Mouse (Mus musculus): ENCODE data around the gene Galp. TPM values are rescaled to one million over a fixed set of nuclear protein-coding genes. Genes with fewer than 3 reads are reported as not detected.
"Not testable (repeated sequence)": the region's sequence is repeated elsewhere in the genome, so short reads cannot be mapped to it uniquely, and the experiment has no call there.

Gene Galp
- total and polyA plus RNA-seq, 2 experiments: not detected

GRCm38 (mm10) chr7:6240841-6241425, 44.0 kb downstream of the Galp start:
- not testable (repeated sequence) for H3K36me3 ChIP-seq (ENCODE audit: control insufficient read depth, insufficient read depth, low read length); H3K79me2 ChIP-seq (ENCODE audit: control insufficient read depth, insufficient read depth, low read length); H3K4me1 ChIP-seq (ENCODE audit: control insufficient read depth, insufficient read depth, low read length); H3K27ac ChIP-seq (replicated peaks; ENCODE audit: insufficient read depth, low read depth, low read length); H3K4me3 ChIP-seq (ENCODE audit: insufficient read depth, low read depth, low read length); H3K27me3 ChIP-seq (ENCODE audit: control insufficient read depth, insufficient read depth, low read length); H3K9ac ChIP-seq (ENCODE audit: low read depth, low read length)
- 6% methylated on average over 1 of the region's 1 CpGs for WGBS
- DNase-seq (ENCODE audit: extremely low read depth, low read depth, low spot score): peak; percentile 86
- peak; percentile 71 for TF ChIP-seq CTCF (IDR thresholded peaks at IDR 0.05; ENCODE audit: low read depth, low read length)

GRCm38 (mm10) chr7:6244361-6245292, 47.7 kb downstream of the Galp start:
- TF ChIP-seq CTCF (IDR thresholded peaks at IDR 0.05; ENCODE audit: low read depth, low read length): no peak
- Histone ChIP-seq H3K4me1 (ENCODE audit: control insufficient read depth, insufficient read depth, low read length) (peaks cover 7% of the 10 kb centered on the region; the same call in 1 of the 2 replicates), H3K79me2 (ENCODE audit: control insufficient read depth, insufficient read depth, low read length) (no peaks in the 10 kb centered on the region), H3K36me3 (ENCODE audit: control insufficient read depth, insufficient read depth, low read length) (no peaks in the 10 kb centered on the region), H3K27me3 (ENCODE audit: control insufficient read depth, insufficient read depth, low read length) (no peaks in the 10 kb centered on the region), H3K4me3 (ENCODE audit: insufficient read depth, low read depth, low read length) (no peak overlapping the region), H3K9ac (ENCODE audit: low read depth, low read length) (peak overlapping the region; percentile 43; the same call in 1 of the 2 replicates), H3K27ac (replicated peaks; ENCODE audit: insufficient read depth, low read depth, low read length) (peak overlapping the region; percentile 82)
- 21% methylated on average over 11 of the region's 11 CpGs for WGBS
- peak; percentile 99 for DNase-seq (ENCODE audit: extremely low read depth, low read depth, low spot score)

DNA sequence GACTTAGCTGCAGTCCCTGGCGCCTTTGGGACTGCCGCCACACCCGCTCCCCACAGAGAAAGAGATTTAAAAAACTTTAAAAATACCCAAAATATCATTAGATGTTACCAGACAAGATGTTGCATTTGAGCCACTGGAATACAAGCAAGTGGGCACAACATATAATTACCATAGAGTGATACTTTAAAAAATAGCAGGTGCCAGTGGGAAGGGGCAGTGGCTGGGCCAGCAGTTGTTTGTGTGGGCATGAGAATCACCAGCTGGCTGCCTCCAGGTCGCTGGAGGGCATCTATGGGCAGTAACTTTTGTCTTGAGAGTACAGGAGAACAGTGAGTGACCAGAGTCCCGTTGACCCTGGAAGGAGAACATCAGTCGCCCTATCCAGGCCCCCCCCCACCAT, 55.5 kb downstream of the Galp start, which contains the start of gene Epp13:
Gene Epp13, plus strand, starts transcription at position 301 of the 400 bp plus-strand sequence.
- Histone ChIP-seq H3K4me3 (ENCODE audit: insufficient read depth, low read depth, low read length) (no peak within 1 kb of the TSS), H3K36me3 (ENCODE audit: control insufficient read depth, insufficient read depth, low read length) (no peaks in the 10 kb centered on the region), H3K79me2 (ENCODE audit: control insufficient read depth, insufficient read depth, low read length) (no peaks in the 10 kb centered on the region), H3K4me1 (ENCODE audit: control insufficient read depth, insufficient read depth, low read length) (peaks cover 4% of the 10 kb centered on the region), H3K27ac (replicated peaks; ENCODE audit: insufficient read depth, low read depth, low read length) (no peak within 1 kb of the TSS), H3K27me3 (ENCODE audit: control insufficient read depth, insufficient read depth, low read length) (no peaks in the 10 kb centered on the region), H3K9ac (ENCODE audit: low read depth, low read length) (no peak within 1 kb of the TSS)
- TF ChIP-seq POLR2A (IDR thresholded peaks at IDR 0.05; ENCODE audit: extremely low read depth, insufficient read depth, low read length) (no peak), CTCF (IDR thresholded peaks at IDR 0.05; ENCODE audit: low read depth, low read length) (no peak)
- no peak for DNase-seq (ENCODE audit: extremely low read depth, low read depth, low spot score)
- 82% methylated on average over 6 of the region's 6 CpGs for WGBS

- DNase-seq (ENCODE audit: extremely low read depth, low read depth, low spot score): peak; percentile 99
These were observed 57.6 kb downstream of the Galp start for GRCm38 (mm10) chr7:6254451-6254850.

GRCm38 (mm10) chr7:6257386-6257785, 60.5 kb downstream of the Galp start:
- no peak for DNase-seq (ENCODE audit: extremely low read depth, low read depth, low spot score)
- no peak overlapping the region for H3K9ac ChIP-seq (ENCODE audit: low read depth, low read length)
- 83% methylated on average over 4 of the region's 4 CpGs for WGBS
- H3K36me3 ChIP-seq (ENCODE audit: control insufficient read depth, insufficient read depth, low read length): no peaks in the 10 kb centered on the region
- no peak overlapping the region for H3K27ac ChIP-seq (replicated peaks; ENCODE audit: insufficient read depth, low read depth, low read length)
- TF ChIP-seq CTCF (IDR thresholded peaks at IDR 0.05; ENCODE audit: low read depth, low read length) (no peak), POLR2A (IDR thresholded peaks at IDR 0.05; ENCODE audit: extremely low read depth, insufficient read depth, low read length) (no peak)
- no peak overlapping the region for H3K4me3 ChIP-seq (ENCODE audit: insufficient read depth, low read depth, low read length)
- no peaks in the 10 kb centered on the region for H3K79me2 ChIP-seq (ENCODE audit: control insufficient read depth, insufficient read depth, low read length)
- H3K27me3 ChIP-seq (ENCODE audit: control insufficient read depth, insufficient read depth, low read length): no peaks in the 10 kb centered on the region
- H3K4me1 ChIP-seq (ENCODE audit: control insufficient read depth, insufficient read depth, low read length): peaks cover 4% of the 10 kb centered on the region

More at GRCm38 (mm10) chr7:6254451-6254850, 57.6 kb downstream of the Galp start:
- peak overlapping the region; percentile 81 for H3K27ac ChIP-seq (replicated peaks; ENCODE audit: insufficient read depth, low read depth, low read length)
- H3K4me1 ChIP-seq (ENCODE audit: control insufficient read depth, insufficient read depth, low read length): peaks cover 4% of the 10 kb centered on the region
- no peaks in the 10 kb centered on the region for H3K27me3 ChIP-seq (ENCODE audit: control insufficient read depth, insufficient read depth, low read length)
- H3K9ac ChIP-seq (ENCODE audit: low read depth, low read length): no peak overlapping the region
- H3K36me3 ChIP-seq (ENCODE audit: control insufficient read depth, insufficient read depth, low read length): no peaks in the 10 kb centered on the region
- no peaks in the 10 kb centered on the region for H3K79me2 ChIP-seq (ENCODE audit: control insufficient read depth, insufficient read depth, low read length)
- no peak overlapping the region for H3K4me3 ChIP-seq (ENCODE audit: insufficient read depth, low read depth, low read length)
- WGBS: 47% methylated on average over 5 of the region's 5 CpGs
- TF ChIP-seq CTCF (IDR thresholded peaks at IDR 0.05; ENCODE audit: low read depth, low read length) (no peak), POLR2A (IDR thresholded peaks at IDR 0.05; ENCODE audit: extremely low read depth, insufficient read depth, low read length) (no peak)
